Mouse (Mus musculus) hindbrain, embryonic 11.5 days (tissue): ENCODE results near the gene Rlbp1. TPM values are rescaled to one million over a fixed set of nuclear protein-coding genes. Genes with fewer than 3 reads are reported as not detected.

Experiments
- ATAC-seq: fragments of 200-750 bp; cut with Nextera tagmentation; 2 replicates; pipeline ENCODE4 v1.8.0; 2017; ENCODE audit warnings: mild to moderate bottlenecking, moderate TSS enrichment, moderate library complexity; ENCODE audit not compliant: low FRiP score
- DNase-seq: peaks from one replicate; pipeline ENCODE4 v3.0.0-alpha.2; 2015; ENCODE audit warnings: low spot score
- H3K27ac ChIP-seq: fragments of 300-500 bp; sonication (generic); 2 replicates; pipeline ENCODE4 v1.5.1; 2014; ENCODE audit warnings: mild to moderate bottlenecking, low read depth, low read length
- H3K27me3 ChIP-seq: fragments of 300-500 bp; sonication (generic); 2 replicates; pipeline ENCODE4 v1.6.1; 2014; ENCODE audit warnings: mild to moderate bottlenecking, low read length, moderate library complexity, mixed read lengths; ENCODE audit not compliant: control insufficient read depth, insufficient read depth
- H3K36me3 ChIP-seq: fragments of 300-500 bp; sonication (generic); 2 replicates; pipeline ENCODE4 v1.6.1; 2014; ENCODE audit warnings: mild to moderate bottlenecking, low read length, moderate library complexity, mixed read lengths; ENCODE audit not compliant: control insufficient read depth, insufficient read depth
- H3K4me1 ChIP-seq: fragments of 300-500 bp; sonication (generic); replicated peaks from 2 replicates; pipeline ENCODE4 v1.6.1; 2014; ENCODE audit warnings: low read length, mixed read lengths; ENCODE audit not compliant: control insufficient read depth, insufficient read depth
- H3K4me2 ChIP-seq: fragments of 300-500 bp; sonication (generic); replicated peaks from 2 replicates; pipeline ENCODE4 v1.6.1; 2014; ENCODE audit warnings: mild to moderate bottlenecking, low read depth, low read length
- H3K4me3 ChIP-seq: fragments of 300-500 bp; sonication (generic); 2 replicates; pipeline ENCODE4 v1.5.1; 2014; ENCODE audit warnings: low read depth, low read length
- H3K9ac ChIP-seq: fragments of 300-500 bp; sonication (generic); 2 replicates; pipeline ENCODE4 v1.6.1; 2014; ENCODE audit warnings: low read depth, low read length
- H3K9me3 ChIP-seq: fragments of 300-500 bp; sonication (generic); 2 replicates; pipeline ENCODE4 v1.6.1; 2016; ENCODE audit warnings: low read length; ENCODE audit not compliant: control insufficient read depth
- WGBS: fragments of 180-500 bp; shearing (Covaris S2); extraction: QIAGEN DNeasy Blood & Tissue Kit; methylation state at CpG from one replicate; pipeline ENCODE4 v1.1.7; 2014; 5-methylcytosine and 5-hydroxymethylcytosine counted together
- polyA plus RNA-seq: library from polyadenylated mRNA; unstranded; fragments of >200 nt; fragmentation: Nextera tagmentation; extraction: Ambion mirVana; gene quantifications from 2 replicates; pipeline ENCODE4 v1.2.1, GENCODE M21; 2014

Rlbp1 gene
- polyA plus RNA-seq, 1 experiment from 2014 or later = 0.40 TPM

DNA sequence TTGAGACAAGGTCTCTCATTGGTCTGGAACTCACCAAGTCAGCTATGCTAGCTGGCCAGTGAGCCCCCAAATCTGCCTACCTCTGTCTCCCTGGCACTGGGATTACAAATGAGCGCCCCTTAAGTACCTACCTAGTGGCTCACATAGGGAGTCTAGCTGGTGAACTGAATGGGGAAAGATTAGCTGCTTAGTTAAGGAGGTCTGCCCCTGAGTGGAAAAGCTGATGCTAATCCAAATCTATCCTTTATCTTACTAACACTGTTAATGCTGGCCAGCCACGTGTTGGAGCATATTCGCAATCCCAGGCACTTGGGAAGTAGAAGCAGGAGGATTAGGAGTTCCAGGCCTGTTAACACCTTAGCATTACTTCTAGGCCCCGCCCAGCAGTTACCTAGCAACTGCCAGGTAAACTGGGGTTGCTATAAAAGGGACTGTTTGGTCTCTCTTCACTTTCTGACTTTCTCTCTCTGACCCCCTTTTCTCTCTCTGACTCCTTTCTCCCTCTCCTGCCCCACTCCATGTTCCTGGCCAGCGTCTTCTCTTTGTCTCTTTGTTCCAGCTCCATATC, 3.4 kb upstream of the Rlbp1 start:
- no peaks in the 10 kb centered on the region for H3K36me3 ChIP-seq
- H3K4me1 ChIP-seq = no peaks in the 10 kb centered on the region
- no peak overlapping the region for H3K4me3 ChIP-seq
- 68% methylated on average over 5 of the region's 5 CpGs for WGBS
- no peaks in the 10 kb centered on the region for H3K9me3 ChIP-seq
- H3K4me2 ChIP-seq = no peak overlapping the region
- DNase-seq (no peak), ATAC-seq (no peak)
- H3K27ac ChIP-seq = no peak overlapping the region
- H3K9ac ChIP-seq = no peak overlapping the region
- no peaks in the 10 kb centered on the region for H3K27me3 ChIP-seq

DNA sequence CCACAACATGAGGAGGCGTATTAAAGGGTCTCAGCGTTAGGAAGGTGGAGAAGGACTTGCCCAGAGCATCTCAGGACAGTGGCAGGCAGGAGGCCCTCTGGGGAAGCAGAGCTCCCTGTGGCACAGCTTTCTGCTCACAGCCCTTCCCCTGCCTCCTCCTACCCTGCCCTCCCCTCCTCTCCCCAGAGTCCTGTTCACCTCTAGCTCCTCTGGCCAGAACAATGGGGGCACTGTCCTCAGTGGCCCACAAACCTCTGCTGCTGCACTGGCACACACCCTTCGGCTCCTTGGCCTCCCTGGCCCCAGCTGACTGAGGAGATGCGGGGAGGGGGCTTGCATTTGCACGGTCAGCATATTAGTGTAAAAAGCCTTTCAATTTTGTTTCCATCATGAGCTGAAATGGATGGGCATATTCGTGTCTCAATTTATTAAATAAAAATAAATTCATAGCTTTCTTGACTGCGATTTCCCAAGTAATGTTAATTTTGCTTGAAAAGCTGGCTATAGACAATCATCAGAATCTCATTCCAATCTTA, 1.9 kb upstream of the Rlbp1 start:
- WGBS = 63% methylated on average over 7 of the region's 7 CpGs
- H3K9ac ChIP-seq = no peak overlapping the region
- no peak overlapping the region for H3K27ac ChIP-seq
- DNase-seq (no peak), ATAC-seq (peak; percentile 39; the same call in 1 of the 2 replicates)
- H3K4me3 ChIP-seq = no peak overlapping the region
- H3K9me3 ChIP-seq = no peaks in the 10 kb centered on the region
- no peaks in the 10 kb centered on the region for H3K4me1 ChIP-seq
- H3K36me3 ChIP-seq = no peaks in the 10 kb centered on the region
- no peak overlapping the region for H3K4me2 ChIP-seq
- H3K27me3 ChIP-seq = no peaks in the 10 kb centered on the region

DNA sequence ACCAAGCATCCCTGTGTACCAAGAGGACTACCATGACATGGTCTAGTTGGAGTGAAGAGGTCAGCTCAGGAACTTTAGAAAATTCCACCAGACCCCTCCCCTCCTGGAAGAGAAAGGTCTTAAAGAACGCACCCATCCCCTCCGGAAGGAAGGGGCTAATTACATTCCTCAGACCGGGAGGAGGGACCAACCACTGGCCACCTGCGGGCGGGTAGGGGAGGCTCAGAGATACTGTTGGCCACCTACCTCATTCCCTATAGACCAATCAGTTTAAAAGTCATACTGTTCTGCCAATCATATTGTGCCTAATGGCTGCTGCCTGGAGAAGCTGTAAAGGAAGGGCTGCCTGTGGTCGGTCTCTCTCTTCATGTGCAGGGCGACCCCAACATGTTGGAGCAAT, 1.1 kb upstream of the Rlbp1 start:
- Histone ChIP-seq H3K4me1 (no peaks in the 10 kb centered on the region), H3K27ac (no peak overlapping the region), H3K4me3 (no peak overlapping the region), H3K27me3 (no peaks in the 10 kb centered on the region), H3K4me2 (no peak overlapping the region), H3K36me3 (no peaks in the 10 kb centered on the region), H3K9ac (no peak overlapping the region), H3K9me3 (no peaks in the 10 kb centered on the region)
- WGBS = 61% methylated on average over 7 of the region's 7 CpGs
- no peak for ATAC-seq
- no peak for DNase-seq

DNA sequence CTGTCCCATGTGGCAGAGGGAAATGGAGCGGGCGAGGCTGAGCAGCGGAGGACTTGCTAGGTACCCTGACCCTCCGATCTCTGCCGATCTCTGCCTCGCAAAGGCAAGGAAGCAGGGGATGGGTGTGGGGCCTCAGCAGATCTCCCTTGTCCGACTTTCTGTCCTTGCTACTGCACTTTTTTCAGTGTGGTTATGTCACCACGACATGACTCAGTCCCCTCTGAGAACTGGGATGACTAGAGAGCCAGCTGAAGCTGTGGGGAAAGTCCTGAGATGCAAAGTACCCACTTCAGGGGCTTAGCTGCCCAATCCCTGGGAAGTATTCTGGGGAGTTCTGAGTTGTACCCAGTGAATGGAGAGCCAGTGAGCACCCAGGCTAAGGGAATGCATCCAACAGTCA, 292 bp upstream of the Rlbp1 start:
- no peaks in the 10 kb centered on the region for H3K27me3 ChIP-seq

DNA sequence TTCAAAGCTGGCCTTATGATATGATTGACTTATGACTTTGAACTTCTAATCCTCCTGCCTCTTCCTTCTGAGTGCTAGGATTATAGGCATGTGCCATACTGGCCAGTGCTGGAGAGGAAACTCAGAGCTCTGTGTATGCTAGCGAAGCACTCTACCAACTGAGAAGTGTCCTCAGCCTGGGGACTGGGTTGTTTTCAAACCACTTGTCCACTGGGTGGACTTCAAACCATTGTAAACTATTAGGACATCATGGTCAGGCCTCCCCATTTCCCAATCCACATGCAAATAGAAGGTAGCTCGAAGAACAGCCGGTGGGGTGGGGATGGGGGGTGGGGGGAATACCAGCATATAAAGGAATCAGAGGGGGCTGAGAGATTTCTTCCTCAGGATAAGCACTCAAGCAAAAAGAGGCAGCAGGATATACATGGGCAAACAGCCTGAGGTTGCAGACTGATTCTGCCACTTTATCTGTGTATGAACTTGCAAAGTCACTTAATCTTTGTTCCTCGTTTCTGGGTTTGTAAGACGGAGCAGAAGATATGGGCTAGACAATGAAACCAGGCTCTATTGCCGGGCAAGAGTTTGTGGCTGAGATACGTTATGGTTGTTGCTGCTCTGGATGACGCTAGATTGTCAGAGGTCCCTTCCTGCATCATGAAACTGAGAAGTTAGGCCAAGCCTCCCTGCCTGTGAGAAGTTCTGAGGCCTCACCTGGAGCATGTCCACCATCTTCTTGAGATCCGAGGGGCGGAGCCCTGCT, 10.2 kb downstream of the Rlbp1 start:
- no peaks in the 10 kb centered on the region for H3K27me3 ChIP-seq
- no peaks in the 10 kb centered on the region for H3K4me1 ChIP-seq
- ATAC-seq (no peak), DNase-seq (no peak)
- no peaks in the 10 kb centered on the region for H3K36me3 ChIP-seq
- WGBS = 89% methylated on average over 10 of the region's 10 CpGs
- no peak overlapping the region for H3K4me2 ChIP-seq
- H3K9me3 ChIP-seq = no peaks in the 10 kb centered on the region
- H3K27ac ChIP-seq = no peak overlapping the region
- no peak overlapping the region for H3K9ac ChIP-seq
- no peak overlapping the region for H3K4me3 ChIP-seq

More for the DNA sequence above, 292 bp upstream of the Rlbp1 start:
- Histone ChIP-seq H3K9ac (no peak overlapping the region), H3K36me3 (no peaks in the 10 kb centered on the region), H3K27ac (no peak overlapping the region), H3K4me1 (no peaks in the 10 kb centered on the region), H3K4me2 (no peak overlapping the region), H3K9me3 (no peaks in the 10 kb centered on the region), H3K4me3 (no peak overlapping the region)
- ATAC-seq = no peak
- 72% methylated on average over 8 of the region's 8 CpGs for WGBS
- DNase-seq = no peak

DNA sequence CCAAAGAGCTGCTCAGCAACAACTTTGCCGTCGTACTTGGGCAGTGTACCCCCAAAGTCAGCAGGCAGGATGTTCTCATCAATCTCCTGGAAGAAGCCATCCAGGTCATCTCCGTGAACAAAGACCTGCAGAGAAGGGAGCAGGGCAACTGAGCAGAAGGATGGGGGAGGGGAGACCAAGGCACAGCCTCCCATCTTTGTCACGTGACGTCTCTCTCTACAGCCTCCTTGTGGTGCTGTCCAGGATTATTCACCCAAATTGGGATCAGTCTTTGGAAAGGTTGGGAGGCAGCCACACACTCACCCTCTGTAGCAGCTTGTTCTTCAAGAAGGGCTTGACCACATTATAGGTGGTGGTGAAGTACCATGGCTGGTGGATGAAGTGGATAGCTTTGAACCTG, 11.3 kb downstream of the Rlbp1 start:
- no peaks in the 10 kb centered on the region for H3K9me3 ChIP-seq
- H3K4me2 ChIP-seq = no peak overlapping the region
- DNase-seq (no peak), ATAC-seq (no peak)
- no peaks in the 10 kb centered on the region; the same call in 1 of the 2 replicates for H3K27me3 ChIP-seq
- H3K4me1 ChIP-seq = no peaks in the 10 kb centered on the region
- H3K36me3 ChIP-seq = no peaks in the 10 kb centered on the region
- WGBS = 68% methylated on average over 5 of the region's 5 CpGs
- no peak overlapping the region for H3K27ac ChIP-seq
- H3K9ac ChIP-seq = no peak overlapping the region
- no peak overlapping the region for H3K4me3 ChIP-seq

DNA sequence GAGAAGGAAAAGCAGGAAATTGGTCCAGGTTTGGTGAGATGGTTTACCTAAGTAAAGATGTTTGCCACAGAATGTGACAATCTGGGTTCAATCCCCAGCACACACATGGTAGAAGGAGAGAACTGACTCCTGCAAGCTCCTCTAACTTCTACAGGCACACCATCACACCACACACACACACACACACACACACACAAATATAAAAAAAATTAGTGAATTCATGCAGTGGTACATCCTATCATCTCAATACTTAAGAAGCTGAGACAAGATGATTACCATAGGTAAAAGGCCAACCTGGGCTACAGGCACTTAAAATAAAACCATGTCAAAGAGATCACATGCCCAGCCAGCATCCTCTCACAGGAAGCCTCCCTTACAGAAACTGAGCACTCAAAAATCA, 12.8 kb downstream of the Rlbp1 start:
- H3K9me3 ChIP-seq = no peaks in the 10 kb centered on the region
- H3K36me3 ChIP-seq = no peaks in the 10 kb centered on the region
- H3K4me1 ChIP-seq = no peaks in the 10 kb centered on the region
- no peak for DNase-seq
- no peak for ATAC-seq
- no peak overlapping the region for H3K4me3 ChIP-seq
- H3K27ac ChIP-seq = no peak overlapping the region
- no peak overlapping the region for H3K9ac ChIP-seq
- no peak overlapping the region for H3K4me2 ChIP-seq
- H3K27me3 ChIP-seq = no peaks in the 10 kb centered on the region; the same call in 1 of the 2 replicates

DNA sequence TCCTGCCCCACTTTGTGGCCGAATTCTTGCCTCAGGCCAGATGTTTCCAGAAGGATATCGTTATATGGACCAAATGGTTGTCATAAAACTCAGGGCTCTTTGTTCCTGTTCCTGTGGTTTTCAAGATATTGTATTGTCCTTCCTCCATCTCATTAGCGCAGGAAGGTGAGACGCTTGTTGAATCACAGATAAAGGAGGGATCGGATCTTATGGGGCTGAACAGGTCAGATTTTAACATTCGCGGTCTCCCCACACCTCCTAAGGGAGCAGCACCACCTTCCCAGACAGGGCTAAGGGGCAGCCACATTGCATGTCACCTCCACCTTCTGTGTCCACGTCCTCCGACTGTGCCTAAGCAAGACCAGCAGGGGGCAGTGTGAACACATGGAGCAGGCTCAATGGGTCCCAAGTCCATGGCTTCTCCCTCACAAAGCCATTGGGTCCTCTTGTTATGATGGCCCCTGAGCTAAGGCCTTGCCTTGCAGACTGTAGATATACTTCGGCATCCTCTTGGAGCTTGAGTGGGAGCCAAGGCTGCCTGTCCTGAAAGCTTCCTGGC, 15.4 kb downstream of the Rlbp1 start:
- Histone ChIP-seq H3K27me3 (no peaks in the 10 kb centered on the region; the same call in 1 of the 2 replicates), H3K9ac (no peak overlapping the region), H3K36me3 (no peaks in the 10 kb centered on the region), H3K27ac (no peak overlapping the region), H3K4me1 (no peaks in the 10 kb centered on the region), H3K4me2 (no peak overlapping the region), H3K9me3 (no peaks in the 10 kb centered on the region), H3K4me3 (no peak overlapping the region)
- peak; percentile 81 for DNase-seq
- peak; percentile 47; the same call in 1 of the 2 replicates for ATAC-seq
- WGBS = 49% methylated on average over 10 of the region's 10 CpGs
